Mouse (Mus musculus): ENCODE measurements around the gene Cacna1c. TPM values are rescaled to one million over a fixed set of nuclear protein-coding genes. Genes with fewer than 3 reads are reported as not detected.

Gene Cacna1c
- polyA plus RNA-seq, 1 experiment from 2014 or later = 4.8 TPM

GRCm38 (mm10) chr6:118754439-118754838, 441.8 kb downstream of the Cacna1c start:
- no peaks in the 10 kb centered on the region for H3K36me3 ChIP-seq (ENCODE audit: insufficient read depth, low read length)
- no peak overlapping the region for H3K9ac ChIP-seq (replicated peaks; ENCODE audit: low read depth)
- TF ChIP-seq EP300 (IDR thresholded peaks at IDR 0.05) (no peak), CTCF (IDR thresholded peaks at IDR 0.05) (no peak)
- H3K4me1 ChIP-seq (ENCODE audit: insufficient read depth, low read depth, low read length) = no peaks in the 10 kb centered on the region
- no peak overlapping the region for H3K4me3 ChIP-seq (ENCODE audit: low read depth, low read length)
- WGBS = 84% methylated on average over 3 of the region's 3 CpGs
- H3K9me3 ChIP-seq (ENCODE audit: low read length) = no peaks in the 10 kb centered on the region
- H3K27me3 ChIP-seq (replicated peaks; ENCODE audit: insufficient read depth, low read length) = no peaks in the 10 kb centered on the region
- ATAC-seq = no peak
- H3K4me2 ChIP-seq (replicated peaks; ENCODE audit: low read depth, low read length) = no peak overlapping the region
- H3K27ac ChIP-seq (ENCODE audit: low read length) = no peak overlapping the region
- no peak for DNase-seq (ENCODE audit: low spot score)

DNA sequence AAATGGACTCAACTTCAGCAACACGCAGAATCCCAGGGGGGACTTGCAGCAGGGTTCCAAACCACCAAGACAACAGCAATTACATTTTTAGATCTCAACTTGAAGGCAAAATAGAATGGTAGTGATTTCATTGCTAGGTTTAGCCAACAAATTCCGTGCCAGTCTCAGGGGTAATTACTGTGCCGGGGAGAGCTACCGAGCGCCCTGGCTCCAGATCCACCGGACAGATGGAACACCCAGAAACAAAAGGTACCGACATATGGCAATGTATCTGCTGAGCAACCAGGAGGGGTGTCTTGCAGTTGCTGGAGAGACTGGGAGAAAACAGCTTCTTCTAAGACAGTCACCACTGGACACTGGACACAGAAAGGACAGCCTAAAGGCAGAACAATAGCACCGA, 442.4 kb downstream of the Cacna1c start:
- H3K9me3 ChIP-seq (ENCODE audit: low read length) = no peaks in the 10 kb centered on the region
- no peak overlapping the region for H3K27ac ChIP-seq (ENCODE audit: low read length)
- WGBS = 93% methylated on average over 8 of the region's 8 CpGs
- no peak overlapping the region for H3K9ac ChIP-seq (replicated peaks; ENCODE audit: low read depth)
- no peaks in the 10 kb centered on the region for H3K36me3 ChIP-seq (ENCODE audit: insufficient read depth, low read length)
- H3K27me3 ChIP-seq (replicated peaks; ENCODE audit: insufficient read depth, low read length) = no peaks in the 10 kb centered on the region
- H3K4me3 ChIP-seq (ENCODE audit: low read depth, low read length) = no peak overlapping the region
- TF ChIP-seq CTCF (IDR thresholded peaks at IDR 0.05) (no peak), EP300 (IDR thresholded peaks at IDR 0.05) (no peak)
- DNase-seq (ENCODE audit: low spot score) (no peak), ATAC-seq (no peak)
- no peaks in the 10 kb centered on the region for H3K4me1 ChIP-seq (ENCODE audit: insufficient read depth, low read depth, low read length)
- H3K4me2 ChIP-seq (replicated peaks; ENCODE audit: low read depth, low read length) = no peak overlapping the region

- Histone ChIP-seq H3K27me3 (replicated peaks; ENCODE audit: insufficient read depth, low read length) (no peaks in the 10 kb centered on the region), H3K36me3 (ENCODE audit: insufficient read depth, low read length) (no peaks in the 10 kb centered on the region), H3K27ac (ENCODE audit: low read length) (no peak overlapping the region), H3K9me3 (ENCODE audit: low read length) (no peaks in the 10 kb centered on the region), H3K4me3 (ENCODE audit: low read depth, low read length) (no peak overlapping the region), H3K9ac (replicated peaks; ENCODE audit: low read depth) (no peak overlapping the region), H3K4me2 (replicated peaks; ENCODE audit: low read depth, low read length) (no peak overlapping the region), H3K4me1 (ENCODE audit: insufficient read depth, low read depth, low read length) (no peaks in the 10 kb centered on the region)
- ATAC-seq = no peak
- TF ChIP-seq EP300 (IDR thresholded peaks at IDR 0.05) = no peak
- WGBS = 51% methylated on average over 5 of the region's 5 CpGs
- no peak for DNase-seq (ENCODE audit: low spot score)
These were observed 443.2 kb downstream of the Cacna1c start for GRCm38 (mm10) chr6:118753064-118753463.

- Histone ChIP-seq H3K9me3 (ENCODE audit: low read length) (no peaks in the 10 kb centered on the region), H3K9ac (replicated peaks; ENCODE audit: low read depth) (no peak overlapping the region), H3K4me2 (replicated peaks; ENCODE audit: low read depth, low read length) (no peak overlapping the region), H3K27me3 (replicated peaks; ENCODE audit: insufficient read depth, low read length) (no peaks in the 10 kb centered on the region), H3K4me1 (ENCODE audit: insufficient read depth, low read depth, low read length) (no peaks in the 10 kb centered on the region), H3K27ac (ENCODE audit: low read length) (no peak overlapping the region), H3K4me3 (ENCODE audit: low read depth, low read length) (no peak overlapping the region), H3K36me3 (ENCODE audit: insufficient read depth, low read length) (no peaks in the 10 kb centered on the region)
- WGBS = 86% methylated on average over 1 of the region's 1 CpGs
- ATAC-seq (no peak), DNase-seq (ENCODE audit: low spot score) (no peak)
- TF ChIP-seq EP300 (IDR thresholded peaks at IDR 0.05) (no peak), CTCF (IDR thresholded peaks at IDR 0.05) (no peak)
These were observed 446.9 kb downstream of the Cacna1c start for GRCm38 (mm10) chr6:118749285-118749684.

- DNase-seq (ENCODE audit: low spot score) = no peak
- no peaks in the 10 kb centered on the region for H3K27me3 ChIP-seq (replicated peaks; ENCODE audit: insufficient read depth, low read length)
- H3K9ac ChIP-seq (replicated peaks; ENCODE audit: low read depth) = no peak overlapping the region
- ATAC-seq = no peak
- no peak overlapping the region for H3K4me2 ChIP-seq (replicated peaks; ENCODE audit: low read depth, low read length)
- no peak overlapping the region for H3K27ac ChIP-seq (ENCODE audit: low read length)
- H3K4me3 ChIP-seq (ENCODE audit: low read depth, low read length) = no peak overlapping the region
- H3K9me3 ChIP-seq (ENCODE audit: low read length) = no peaks in the 10 kb centered on the region
- 73% methylated on average over 6 of the region's 6 CpGs for WGBS
- no peaks in the 10 kb centered on the region for H3K4me1 ChIP-seq (ENCODE audit: insufficient read depth, low read depth, low read length)
- TF ChIP-seq EP300 (IDR thresholded peaks at IDR 0.05) (no peak), CTCF (IDR thresholded peaks at IDR 0.05) (no peak)
- no peaks in the 10 kb centered on the region for H3K36me3 ChIP-seq (ENCODE audit: insufficient read depth, low read length)
These were observed 453.5 kb downstream of the Cacna1c start for GRCm38 (mm10) chr6:118742701-118743100.

- Histone ChIP-seq H3K4me1 (ENCODE audit: insufficient read depth, low read depth, low read length) (no peaks in the 10 kb centered on the region), H3K4me2 (replicated peaks; ENCODE audit: low read depth, low read length) (no peak overlapping the region), H3K27me3 (replicated peaks; ENCODE audit: insufficient read depth, low read length) (no peaks in the 10 kb centered on the region), H3K9me3 (ENCODE audit: low read length) (no peaks in the 10 kb centered on the region), H3K4me3 (ENCODE audit: low read depth, low read length) (no peak overlapping the region), H3K9ac (replicated peaks; ENCODE audit: low read depth) (no peak overlapping the region), H3K36me3 (ENCODE audit: insufficient read depth, low read length) (no peaks in the 10 kb centered on the region), H3K27ac (ENCODE audit: low read length) (no peak overlapping the region)
- WGBS = 92% methylated on average over 14 of the region's 14 CpGs
- DNase-seq (ENCODE audit: low spot score) (no peak), ATAC-seq (no peak)
- TF ChIP-seq CTCF (IDR thresholded peaks at IDR 0.05) = no peak
- TF ChIP-seq EP300 (IDR thresholded peaks at IDR 0.05) = no peak
These were observed 454.4 kb downstream of the Cacna1c start for GRCm38 (mm10) chr6:118741841-118742240.

GRCm38 (mm10) chr6:118739961-118740599, 456.1 kb downstream of the Cacna1c start:
- ATAC-seq (no peak), DNase-seq (ENCODE audit: low spot score) (peak; percentile 36)
- H3K9me3 ChIP-seq (ENCODE audit: low read length) = no peaks in the 10 kb centered on the region
- H3K27me3 ChIP-seq (replicated peaks; ENCODE audit: insufficient read depth, low read length) = no peaks in the 10 kb centered on the region
- no peak overlapping the region for H3K9ac ChIP-seq (replicated peaks; ENCODE audit: low read depth)
- no peaks in the 10 kb centered on the region for H3K36me3 ChIP-seq (ENCODE audit: insufficient read depth, low read length)
- H3K4me2 ChIP-seq (replicated peaks; ENCODE audit: low read depth, low read length) = no peak overlapping the region
- TF ChIP-seq CTCF (IDR thresholded peaks at IDR 0.05) (no peak), EP300 (IDR thresholded peaks at IDR 0.05) (no peak)
- 59% methylated on average over 9 of the region's 9 CpGs for WGBS
- no peak overlapping the region for H3K4me3 ChIP-seq (ENCODE audit: low read depth, low read length)
- no peaks in the 10 kb centered on the region for H3K4me1 ChIP-seq (ENCODE audit: insufficient read depth, low read depth, low read length)
- H3K27ac ChIP-seq (ENCODE audit: low read length) = no peak overlapping the region

Data from lung, postnatal 0 days (tissue).